Mouse (Mus musculus) bone marrow, adult 2 months (tissue): Measurements from ENCODE around the gene Vps37b. TPM values are rescaled to one million over a fixed set of nuclear protein-coding genes. Genes with fewer than 3 reads are reported as not detected.

Source experiments
- H3K27ac ChIP-seq: fragments of 200-500 bp; 2 replicates; pipeline ENCODE4 v1.5.1; 2012; ENCODE audit warnings: low read depth, mild to moderate bottlenecking, control low read depth, inconsistent platforms, low read length; ENCODE audit not compliant: control insufficient read depth, poor library complexity, insufficient read depth
- H3K4me1 ChIP-seq: fragments of 200-500 bp; 2 replicates; pipeline ENCODE4 v1.6.1; 2011; ENCODE audit warnings: low read length; ENCODE audit not compliant: control insufficient read depth, insufficient read depth
- H3K4me3 ChIP-seq: fragments of 200-500 bp; replicated peaks from 2 replicates; pipeline ENCODE3; 2011; ENCODE audit warnings: mild to moderate bottlenecking, low read depth, low read length, control low read depth; ENCODE audit not compliant: control insufficient read depth
- CTCF ChIP-seq: fragments of 200-500 bp; IDR thresholded peaks from 2 replicates; pipeline ENCODE4 v1.5.1; 2011; ENCODE audit warnings: low read length, control low read depth; ENCODE audit not compliant: control insufficient read depth, insufficient read depth
- POLR2A ChIP-seq: fragments of 200-500 bp; IDR thresholded peaks from 2 replicates; pipeline ENCODE4 v1.6.1; 2011; ENCODE audit warnings: low read depth, mild to moderate bottlenecking, control low read depth, low read length, borderline replicate concordance; ENCODE audit not compliant: control insufficient read depth
- WGBS: fragments of 180-500 bp; shearing (Covaris S2); methylation state at CpG from one replicate; pipeline ENCODE4 v1.1.7; 2018; 5-methylcytosine and 5-hydroxymethylcytosine counted together
- polyA plus RNA-seq: library from polyadenylated mRNA; stranded (reverse); fragments of >200 nt; gene quantifications from 2 replicates; pipeline ENCODE4 v1.2.4, GENCODE M21; 2011; ENCODE audit warnings: low replicate concordance; ENCODE audit not compliant: missing spikeins, insufficient read depth, insufficient read length

The Vps37b gene
- polyA plus RNA-seq, 1 experiment, result 26.1 TPM

- peaks cover 17% of the 10 kb centered on the region for H3K4me1 ChIP-seq
- TF ChIP-seq POLR2A (no peak), CTCF (no peak)
- peak overlapping the region; percentile 79 for H3K27ac ChIP-seq
- H3K4me3 ChIP-seq, result peak overlapping the region; percentile 52
- WGBS, result 3% methylated on average over 11 of the region's 11 CpGs
These were observed 19.9 kb upstream of the Vps37b start for GRCm38 (mm10) chr5:124051899-124052491.

GRCm38 (mm10) chr5:124050095-124051050 is 18.3 kb upstream of the Vps37b start:
- Histone ChIP-seq H3K4me1 (peaks cover 19% of the 10 kb centered on the region), H3K4me3 (peak overlapping the region; percentile 24), H3K27ac (peak overlapping the region; percentile 92)
- 7% methylated on average over 14 of the region's 14 CpGs for WGBS
- no peak for TF ChIP-seq CTCF
- peak; percentile 32; the same call in 1 of the 2 replicates for TF ChIP-seq POLR2A

- peaks cover 19% of the 10 kb centered on the region for H3K4me1 ChIP-seq
- H3K4me3 ChIP-seq, result peak overlapping the region; percentile 24
- H3K27ac ChIP-seq, result peak overlapping the region; percentile 92
- WGBS, result 60% methylated on average over 15 of the region's 15 CpGs
- TF ChIP-seq POLR2A (no peak), CTCF (no peak)
These were observed 17.4 kb upstream of the Vps37b start for GRCm38 (mm10) chr5:124049249-124050045.

- TF ChIP-seq POLR2A, result no peak
- no peak for TF ChIP-seq CTCF
- Histone ChIP-seq H3K27ac (peak overlapping the region; percentile 71), H3K4me1 (peaks cover 18% of the 10 kb centered on the region), H3K4me3 (no peak overlapping the region)
- WGBS, result 32% methylated on average over 7 of the region's 7 CpGs
These were observed 14.8 kb upstream of the Vps37b start for GRCm38 (mm10) chr5:124046741-124047401.

- TF ChIP-seq CTCF (no peak), POLR2A (no peak)
- Histone ChIP-seq H3K27ac (no peak overlapping the region), H3K4me3 (no peak overlapping the region), H3K4me1 (peaks cover 15% of the 10 kb centered on the region)
- 71% methylated on average over 11 of the region's 11 CpGs for WGBS
These were observed 13.5 kb upstream of the Vps37b start for GRCm38 (mm10) chr5:124045453-124046010.

- no peak overlapping the region for H3K27ac ChIP-seq
These were observed 11.9 kb upstream of the Vps37b start for GRCm38 (mm10) chr5:124043999-124044398.

GRCm38 (mm10) chr5:124043212-124043978 is 11.3 kb upstream of the Vps37b start:
- H3K27ac ChIP-seq, result no peak overlapping the region

More at GRCm38 (mm10) chr5:124043999-124044398, 11.9 kb upstream of the Vps37b start:
- TF ChIP-seq CTCF (no peak), POLR2A (no peak)
- WGBS, result 92% methylated on average over 5 of the region's 5 CpGs
- H3K4me1 ChIP-seq, result peaks cover 5% of the 10 kb centered on the region
- no peak overlapping the region for H3K4me3 ChIP-seq

More at GRCm38 (mm10) chr5:124043212-124043978, 11.3 kb upstream of the Vps37b start:
- WGBS, result 79% methylated on average over 10 of the region's 10 CpGs
- peaks cover 5% of the 10 kb centered on the region for H3K4me1 ChIP-seq
- TF ChIP-seq CTCF (no peak), POLR2A (no peak)
- no peak overlapping the region for H3K4me3 ChIP-seq
